Mouse (Mus musculus) forebrain, embryonic 16.5 days (tissue): ENCODE measurements around the gene Ndufs8. TPM values are rescaled to one million over a fixed set of nuclear protein-coding genes. Genes with fewer than 3 reads are reported as not detected.

Source experiments
- ATAC-seq: fragments of 200-750 bp; cut with Nextera tagmentation; 2 replicates; pipeline ENCODE4 v1.8.0; 2017; ENCODE audit warnings: mild to moderate bottlenecking, moderate library complexity
- H3K27ac ChIP-seq: fragments of 300-500 bp; sonication (generic); 2 replicates; pipeline ENCODE4 v1.5.1; 2014; ENCODE audit warnings: low read length, control low read depth
- H3K27me3 ChIP-seq: fragments of 300-500 bp; sonication (generic); replicated peaks from 2 replicates; pipeline ENCODE4 v1.6.1; 2014; ENCODE audit warnings: low read length; ENCODE audit not compliant: control insufficient read depth, insufficient read depth
- H3K36me3 ChIP-seq: fragments of 300-500 bp; sonication (generic); 2 replicates; pipeline ENCODE4 v1.6.1; 2014; ENCODE audit not compliant: control insufficient read depth, insufficient read depth
- H3K4me1 ChIP-seq: fragments of 300-500 bp; sonication (generic); replicated peaks from 2 replicates; pipeline ENCODE4 v1.6.1; 2014; ENCODE audit warnings: low read length; ENCODE audit not compliant: control insufficient read depth, insufficient read depth
- H3K4me2 ChIP-seq: fragments of 300-500 bp; sonication (generic); 2 replicates; pipeline ENCODE4 v1.6.1; 2014; ENCODE audit warnings: mild to moderate bottlenecking, low read length, control low read depth
- H3K4me3 ChIP-seq: fragments of 300-500 bp; sonication (generic); replicated peaks from 2 replicates; pipeline ENCODE4 v1.5.1; 2014; ENCODE audit warnings: mild to moderate bottlenecking, low read length, control low read depth
- H3K9ac ChIP-seq: fragments of 300-500 bp; sonication (generic); replicated peaks from 2 replicates; pipeline ENCODE4 v1.6.1; 2014; ENCODE audit warnings: low read depth, low read length, control low read depth
- H3K9me3 ChIP-seq: fragments of 300-500 bp; sonication (generic); 2 replicates; pipeline ENCODE4 v1.6.1; 2016; ENCODE audit warnings: low read length; ENCODE audit not compliant: control insufficient read depth
- WGBS: fragments of 180-500 bp; shearing (Covaris S2); extraction: QIAGEN DNeasy Blood & Tissue Kit; methylation state at CpG from one replicate; pipeline ENCODE4 v1.1.7; 2014; 5-methylcytosine and 5-hydroxymethylcytosine counted together
- polyA plus RNA-seq: library from polyadenylated mRNA; unstranded; fragments of >200 nt; fragmentation: Nextera tagmentation; extraction: Ambion mirVana; gene quantifications from 2 replicates; pipeline ENCODE4 v1.2.1, GENCODE M21; 2015

Gene Ndufs8
- polyA plus RNA-seq, 1 experiment from 2014 or later = 207 TPM

- WGBS = 39% methylated on average over 4 of the region's 4 CpGs
- Histone ChIP-seq H3K4me3 (no peak overlapping the region), H3K4me1 (no peaks in the 10 kb centered on the region), H3K4me2 (no peak overlapping the region), H3K9ac (no peak overlapping the region), H3K9me3 (no peaks in the 10 kb centered on the region), H3K27me3 (no peaks in the 10 kb centered on the region), H3K36me3 (no peaks in the 10 kb centered on the region), H3K27ac (no peak overlapping the region)
- ATAC-seq = no peak
Measured at GRCm38 (mm10) chr19:3882214-3882613, 30.4 kb downstream of the Ndufs8 start.

- H3K27me3 ChIP-seq = no peaks in the 10 kb centered on the region
- no peaks in the 10 kb centered on the region for H3K4me1 ChIP-seq
- WGBS = 97% methylated on average over 6 of the region's 6 CpGs
- no peaks in the 10 kb centered on the region for H3K9me3 ChIP-seq
- no peak for ATAC-seq
- H3K36me3 ChIP-seq = no peaks in the 10 kb centered on the region
- H3K4me3 ChIP-seq = no peak overlapping the region
- no peak overlapping the region for H3K9ac ChIP-seq
- H3K27ac ChIP-seq = no peak overlapping the region
- no peak overlapping the region for H3K4me2 ChIP-seq
Measured at GRCm38 (mm10) chr19:3880054-3880848, 32.3 kb downstream of the Ndufs8 start.

GRCm38 (mm10) chr19:3875045-3875444, 37.5 kb downstream of the Ndufs8 start:
- WGBS = 90% methylated on average over 7 of the region's 7 CpGs

GRCm38 (mm10) chr19:3872373-3872772, 40.2 kb downstream of the Ndufs8 start:
- H3K36me3 ChIP-seq = no peaks in the 10 kb centered on the region
- no peak overlapping the region for H3K9ac ChIP-seq
- no peak overlapping the region for H3K4me2 ChIP-seq
- no peaks in the 10 kb centered on the region; the same call in 1 of the 2 replicates for H3K4me1 ChIP-seq
- H3K4me3 ChIP-seq = no peak overlapping the region
- ATAC-seq = no peak
- H3K9me3 ChIP-seq = no peaks in the 10 kb centered on the region
- H3K27me3 ChIP-seq = no peaks in the 10 kb centered on the region
- 54% methylated on average over 4 of the region's 4 CpGs for WGBS
- no peak overlapping the region for H3K27ac ChIP-seq

More at GRCm38 (mm10) chr19:3875045-3875444, 37.5 kb downstream of the Ndufs8 start:
- Histone ChIP-seq H3K4me3 (no peak overlapping the region), H3K9me3 (no peaks in the 10 kb centered on the region), H3K27ac (no peak overlapping the region), H3K27me3 (no peaks in the 10 kb centered on the region), H3K9ac (no peak overlapping the region), H3K36me3 (no peaks in the 10 kb centered on the region), H3K4me2 (no peak overlapping the region), H3K4me1 (no peaks in the 10 kb centered on the region)
- no peak for ATAC-seq

GRCm38 (mm10) chr19:3871468-3871867, 41.1 kb downstream of the Ndufs8 start:
- Histone ChIP-seq H3K36me3 (no peaks in the 10 kb centered on the region), H3K27ac (no peak overlapping the region), H3K9me3 (no peaks in the 10 kb centered on the region), H3K9ac (no peak overlapping the region), H3K27me3 (no peaks in the 10 kb centered on the region), H3K4me1 (no peaks in the 10 kb centered on the region; the same call in 1 of the 2 replicates), H3K4me2 (no peak overlapping the region), H3K4me3 (no peak overlapping the region)
- ATAC-seq = no peak

- Histone ChIP-seq H3K4me1 (no peaks in the 10 kb centered on the region; the same call in 1 of the 2 replicates), H3K36me3 (no peaks in the 10 kb centered on the region), H3K9ac (no peak overlapping the region), H3K4me2 (no peak overlapping the region), H3K27ac (no peak overlapping the region), H3K4me3 (no peak overlapping the region), H3K27me3 (no peaks in the 10 kb centered on the region), H3K9me3 (no peaks in the 10 kb centered on the region)
- no peak for ATAC-seq
- 72% methylated on average over 1 of the region's 1 CpGs for WGBS
Measured at GRCm38 (mm10) chr19:3868290-3868689, 44.3 kb downstream of the Ndufs8 start.

GRCm38 (mm10) chr19:3864960-3865359, 47.6 kb downstream of the Ndufs8 start:
- no peak overlapping the region for H3K27ac ChIP-seq
- H3K4me1 ChIP-seq = no peaks in the 10 kb centered on the region; the same call in 1 of the 2 replicates
- no peaks in the 10 kb centered on the region for H3K27me3 ChIP-seq
- H3K9me3 ChIP-seq = no peaks in the 10 kb centered on the region
- no peak overlapping the region for H3K9ac ChIP-seq
- H3K4me3 ChIP-seq = no peak overlapping the region
- H3K4me2 ChIP-seq = no peak overlapping the region
- peaks cover 4% of the 10 kb centered on the region; the same call in 1 of the 2 replicates for H3K36me3 ChIP-seq
- ATAC-seq = no peak
- WGBS = 86% methylated on average over 2 of the region's 2 CpGs

GRCm38 (mm10) chr19:3862713-3863112, 49.9 kb downstream of the Ndufs8 start:
- H3K27ac ChIP-seq = no peak overlapping the region
- no peaks in the 10 kb centered on the region for H3K9me3 ChIP-seq
- no peak overlapping the region for H3K4me3 ChIP-seq
- H3K4me2 ChIP-seq = no peak overlapping the region
- H3K4me1 ChIP-seq = no peaks in the 10 kb centered on the region
- 84% methylated on average over 2 of the region's 2 CpGs for WGBS
- no peaks in the 10 kb centered on the region for H3K27me3 ChIP-seq
- ATAC-seq = no peak
- peaks cover 4% of the 10 kb centered on the region; the same call in 1 of the 2 replicates for H3K36me3 ChIP-seq
- H3K9ac ChIP-seq = no peak overlapping the region
